11 mouse cellular contexts compared by ENCODE assay signal in genomic region chr5:117281536-117281935, GRCm38 (mm10). TPM values are rescaled to one million over a fixed set of nuclear protein-coding genes. Genes with fewer than 3 reads are reported as not detected.
A peak's percentile ranks its signal among the peaks of the same experiment; 100 is the strongest.
DNase-seq lines count a peak whose midpoint lies in the region; ATAC-seq and TF ChIP-seq lines count a peak whose summit lies in the region.
"Had no signal": no experiment of that assay in that cellular context is flagged by ENCODE, and none has a peak within 500 bp of the region (broad histone marks: within the 10 kb centered on the region; RNA-seq: fewer than 3 reads in every experiment).

No protein-coding gene starts in this region.

- DNase-seq in forebrain, postnatal 0 days, result no peak
- DNase-seq in layer of hippocampus, adult 2 months (ENCODE audit: low spot score in 2 of 2), result no peak
- DNase-seq in layer of hippocampus, adult 11-12 months (ENCODE audit: low spot score), result no peak
- no peak for DNase-seq in hindbrain, embryonic 10.5 days (ENCODE audit: low spot score)
- no peak for DNase-seq in heart, adult 18-20 months

- 95% methylated on average over 10 of the region's 10 CpGs for WGBS in forebrain, postnatal 0 days
- 92% methylated on average over 10 of the region's 10 CpGs for whole genome bisulfite sequencing in forebrain, embryonic 16.5 days
- WGBS in hindbrain, embryonic 10.5 days, result 95% methylated on average over 10 of the region's 10 CpGs

- H3K36me3 ChIP-seq in forebrain, postnatal 0 days (ENCODE audit: insufficient read depth), result peaks cover 29% of the 10 kb centered on the region
- peaks cover 11% of the 10 kb centered on the region; the same call in 1 of the 2 replicates for H3K36me3 ChIP-seq in forebrain, embryonic 16.5 days (ENCODE audit: control insufficient read depth, insufficient read depth)
- H3K36me3 ChIP-seq in E14TG2a.4 (ENCODE audit: insufficient read depth, low read length), result peaks cover 63% of the 10 kb centered on the region
- H3K36me3 ChIP-seq in hindbrain, embryonic 10.5 days, result peaks cover 81% of the 10 kb centered on the region

- peak; percentile 43 for TF ChIP-seq CTCF in forebrain, postnatal 0 days (IDR thresholded peaks at IDR 0.05; ENCODE audit: low read depth)
- TF ChIP-seq CTCF in layer of hippocampus, adult 2 months (conservative IDR thresholded peaks at IDR 0.05), result peak; percentile 61
- 0 out of 2 replicates have a peak, but pooled peaks have one; percentile 12 for TF ChIP-seq CTCF in E14TG2a.4 (conservative IDR thresholded peaks at IDR 0.05; ENCODE audit: low read length)

- H3K4me1 ChIP-seq in forebrain, postnatal 0 days (ENCODE audit: insufficient read depth), result peaks cover 18% of the 10 kb centered on the region; the same call in 1 of the 2 replicates
- H3K4me1 ChIP-seq in forebrain, embryonic 16.5 days (replicated peaks; ENCODE audit: control insufficient read depth, insufficient read depth, low read length), result peaks cover 28% of the 10 kb centered on the region
- H3K4me1 ChIP-seq in E14TG2a.4 (replicated peaks; ENCODE audit: low read depth, low read length), result peaks cover 68% of the 10 kb centered on the region
- peaks cover 19% of the 10 kb centered on the region for H3K4me1 ChIP-seq in hindbrain, embryonic 10.5 days (replicated peaks)

- no peak overlapping the region for H3K4me2 ChIP-seq in forebrain, postnatal 0 days (ENCODE audit: low read depth)
- H3K4me2 ChIP-seq in forebrain, embryonic 16.5 days (ENCODE audit: low read length), result no peak overlapping the region
- H3K4me2 ChIP-seq: embryonic facial prominence, embryonic 12.5 days had no signal

- H3K9ac ChIP-seq in forebrain, postnatal 0 days, result no peak overlapping the region
- H3K9ac ChIP-seq in forebrain, embryonic 16.5 days (replicated peaks; ENCODE audit: low read depth, low read length), result no peak overlapping the region
- H3K9ac ChIP-seq: embryonic facial prominence, embryonic 12.5 days had no signal

- no peak overlapping the region for H3K4me3 ChIP-seq in forebrain, postnatal 0 days (ENCODE audit: low read depth, low read length)
- no peak overlapping the region for H3K4me3 ChIP-seq in forebrain, embryonic 16.5 days (replicated peaks; ENCODE audit: low read length)
- no peak overlapping the region for H3K4me3 ChIP-seq in layer of hippocampus, adult 2 months
- H3K4me3 ChIP-seq in E14TG2a.4 (replicated peaks; ENCODE audit: low read length), result no peak overlapping the region
- H3K4me3 ChIP-seq in hindbrain, embryonic 10.5 days, result no peak overlapping the region
- H3K4me3 ChIP-seq: embryonic facial prominence, embryonic 12.5 days; heart, embryonic 10.5 days had no signal

- no peaks in the 10 kb centered on the region for H3K9me3 ChIP-seq in forebrain, postnatal 0 days (ENCODE audit: low read length)
- no peaks in the 10 kb centered on the region for H3K9me3 ChIP-seq in forebrain, embryonic 16.5 days (ENCODE audit: control insufficient read depth, low read length)
- no peaks in the 10 kb centered on the region for H3K9me3 ChIP-seq in E14TG2a.4 (ENCODE audit: low read length)
- H3K9me3 ChIP-seq in hindbrain, embryonic 10.5 days, result no peaks in the 10 kb centered on the region
- H3K9me3 ChIP-seq: embryonic facial prominence, embryonic 12.5 days; heart, embryonic 10.5 days had no signal

- no peaks in the 10 kb centered on the region for H3K27me3 ChIP-seq in forebrain, postnatal 0 days (ENCODE audit: insufficient read depth, low read length)
- H3K27me3 ChIP-seq in forebrain, embryonic 16.5 days (replicated peaks; ENCODE audit: control insufficient read depth, insufficient read depth, low read length), result no peaks in the 10 kb centered on the region
- no peaks in the 10 kb centered on the region for H3K27me3 ChIP-seq in E14TG2a.4 (ENCODE audit: insufficient read depth, low read length)
- H3K27me3 ChIP-seq in hindbrain, embryonic 10.5 days (ENCODE audit: insufficient read depth, poor library complexity, severe bottlenecking), result no peaks in the 10 kb centered on the region
- H3K27me3 ChIP-seq: embryonic facial prominence, embryonic 12.5 days had no signal

- ATAC-seq in forebrain, postnatal 0 days, result no peak
- ATAC-seq in forebrain, embryonic 16.5 days, result no peak
- ATAC-seq in common myeloid progenitor, adult 5-6 weeks (replicated peaks; ENCODE audit: low read depth, poor library complexity, severe bottlenecking), result peak; percentile 52
- ATAC-seq: hindbrain, embryonic 16.5 days had no signal

- no peak overlapping the region for H3K27ac ChIP-seq in forebrain, postnatal 0 days (ENCODE audit: low read depth, low read length)
- H3K27ac ChIP-seq in forebrain, embryonic 16.5 days (ENCODE audit: low read length), result no peak overlapping the region
- H3K27ac ChIP-seq in layer of hippocampus, adult 2 months, result no peak overlapping the region
- H3K27ac ChIP-seq in hindbrain, embryonic 10.5 days, result no peak overlapping the region
- H3K27ac ChIP-seq: embryonic facial prominence, embryonic 12.5 days; heart, embryonic 10.5 days had no signal

RNA-seq across cellular contexts. Expression of gene Pebp1, which starts 5.9 kb away (rescaled TPM):
- 1,357 and 1,641 TPM in 2 replicates for total RNA-seq in forebrain, postnatal 0 days (2014; rRNA removed)
- polyA plus RNA-seq in forebrain, postnatal 0 days (2015; fragmentation: Nextera tagmentation; extraction: Ambion mirVana), result 1,186 and 1,234 TPM in 2 replicates
- 1,113 and 1,180 TPM in 2 replicates for polyA plus RNA-seq in forebrain, embryonic 16.5 days (2015; fragmentation: Nextera tagmentation; extraction: Ambion mirVana)
- 100 to 1,000 TPM; 696 to 743 TPM for total RNA-seq in layer of hippocampus, adult 2 months (2021)
- 128 and 168 TPM in 2 replicates for total RNA-seq in common myeloid progenitor, adult 5-6 weeks (2017)
- 928 and 949 TPM in 2 replicates for polyA plus RNA-seq in hindbrain, embryonic 10.5 days (2016; fragmentation: Nextera tagmentation; extraction: Ambion mirVana)
- 100 to 1,000 TPM; 475 to 528 TPM for total RNA-seq in heart, adult 18-20 months (2021)

RNA-seq across cellular contexts. Expression of gene Vsig10, which starts 37.3 kb away (rescaled TPM):
- total RNA-seq in forebrain, postnatal 0 days (2014; rRNA removed), result 1.0 and 1.4 TPM in 2 replicates
- 0.77 and 1.4 TPM in 2 replicates for polyA plus RNA-seq in forebrain, postnatal 0 days (2015; fragmentation: Nextera tagmentation; extraction: Ambion mirVana)
- polyA plus RNA-seq in forebrain, embryonic 16.5 days (2015; fragmentation: Nextera tagmentation; extraction: Ambion mirVana), result 1.5 and 2.1 TPM in 2 replicates
- 1 to 10 TPM; 1.5 to 2.1 TPM for total RNA-seq in layer of hippocampus, adult 2 months (2021)
- 2.7 and 3.0 TPM in 2 replicates for total RNA-seq in common myeloid progenitor, adult 5-6 weeks (2017)
- 1.8 and 3.4 TPM in 2 replicates for polyA plus RNA-seq in hindbrain, embryonic 10.5 days (2016; fragmentation: Nextera tagmentation; extraction: Ambion mirVana)
- 1 to 10 TPM; 7.2 to 7.7 TPM for total RNA-seq in heart, adult 18-20 months (2021)
